Mouse (Mus musculus): ENCODE data around the gene Ireb2. TPM values are rescaled to one million over a fixed set of nuclear protein-coding genes. Genes with fewer than 3 reads are reported as not detected.
"Not testable (repeated sequence)": the region's sequence is repeated elsewhere in the genome, so short reads cannot be mapped to it uniquely, and the experiment has no call there.

The Ireb2 gene
- total RNA-seq, 2 experiments from 2014 or later = 10.6 to 17.3 TPM

DNA sequence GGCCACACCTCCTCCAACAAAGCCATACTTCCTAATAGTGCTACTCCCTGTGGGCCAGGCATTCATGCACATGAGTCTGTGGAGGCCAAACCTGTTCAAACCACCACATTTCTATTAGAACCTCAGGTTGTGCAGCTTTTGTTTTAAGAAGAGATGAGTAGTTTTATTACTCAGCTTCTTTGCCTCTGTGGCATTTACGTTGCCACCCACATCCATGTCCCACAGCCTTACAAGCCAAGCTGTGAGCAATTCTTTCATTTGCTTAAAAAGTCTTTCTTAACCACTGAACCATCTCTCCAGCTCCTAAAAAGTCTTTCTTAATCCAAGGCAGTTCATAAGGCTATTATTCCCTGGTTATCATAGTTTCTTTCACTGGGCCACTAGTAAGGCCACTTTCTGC lies 15.2 kb downstream of the Ireb2 start:
- ATAC-seq (replicated peaks; ENCODE audit: low FRiP score, poor library complexity, severe bottlenecking) = no peak

DNA sequence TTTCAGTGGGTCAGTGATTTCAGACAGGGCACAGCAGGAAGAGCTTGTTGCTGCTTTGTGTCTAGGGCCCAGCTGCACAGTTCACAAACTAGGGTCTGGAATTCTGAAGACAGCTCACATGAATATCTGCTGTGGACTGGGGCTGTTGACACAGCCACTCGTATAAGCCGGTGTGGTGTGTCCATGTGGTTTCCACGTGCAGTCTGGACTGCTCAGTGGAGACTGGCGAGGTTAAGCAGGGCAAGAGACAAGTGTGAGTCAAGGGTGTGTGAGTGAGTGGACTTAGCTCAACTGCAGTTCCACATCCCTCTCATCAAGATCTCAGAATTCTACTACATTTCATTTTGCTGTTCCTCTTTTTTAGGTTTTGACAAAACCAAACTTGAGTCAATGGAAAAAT lies 28.5 kb downstream of the Ireb2 start:
- ATAC-seq (replicated peaks; ENCODE audit: low FRiP score, poor library complexity, severe bottlenecking) = no peak

- ATAC-seq (replicated peaks; ENCODE audit: low FRiP score, poor library complexity, severe bottlenecking) = no peak
Measured at GRCm38 (mm10) chr9:54897097-54897496, 33.5 kb downstream of the Ireb2 start.

- ATAC-seq (replicated peaks; ENCODE audit: low FRiP score, poor library complexity, severe bottlenecking) = no peak
Measured at GRCm38 (mm10) chr9:54909446-54909845, 45.9 kb downstream of the Ireb2 start.

GRCm38 (mm10) chr9:54915576-54915975 lies 52.0 kb downstream of the Ireb2 start:
- ATAC-seq (replicated peaks; ENCODE audit: low FRiP score, poor library complexity, severe bottlenecking) = no peak

DNA sequence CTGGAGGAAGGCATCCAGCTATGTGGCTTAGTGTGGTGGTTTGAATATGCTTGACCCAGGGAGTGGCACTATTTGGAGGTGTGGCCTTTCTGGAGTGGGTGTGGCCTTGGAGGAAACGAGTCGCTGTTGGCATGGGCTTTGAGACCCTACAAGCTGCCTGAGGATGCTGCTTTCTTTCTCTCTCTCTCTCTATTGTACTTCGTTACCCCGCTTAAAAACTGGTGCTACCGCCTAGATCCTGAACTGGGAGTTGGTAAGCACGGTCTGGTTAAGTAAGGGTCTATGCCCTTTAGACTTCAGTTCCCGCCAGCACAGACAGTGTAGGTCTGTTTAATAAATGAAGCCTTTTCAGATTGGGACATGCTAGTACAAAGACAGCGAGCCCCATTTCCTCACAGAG lies 52.8 kb downstream of the Ireb2 start:
- ATAC-seq (replicated peaks; ENCODE audit: low FRiP score, poor library complexity, severe bottlenecking) = no peak

- peak; percentile 83 for ATAC-seq (replicated peaks; ENCODE audit: low FRiP score, poor library complexity, severe bottlenecking)
Measured at GRCm38 (mm10) chr9:54917010-54917677, 53.6 kb downstream of the Ireb2 start, which contains the start of gene Hykk. Hykk (plus strand) TSS chr9:54917283.

DNA sequence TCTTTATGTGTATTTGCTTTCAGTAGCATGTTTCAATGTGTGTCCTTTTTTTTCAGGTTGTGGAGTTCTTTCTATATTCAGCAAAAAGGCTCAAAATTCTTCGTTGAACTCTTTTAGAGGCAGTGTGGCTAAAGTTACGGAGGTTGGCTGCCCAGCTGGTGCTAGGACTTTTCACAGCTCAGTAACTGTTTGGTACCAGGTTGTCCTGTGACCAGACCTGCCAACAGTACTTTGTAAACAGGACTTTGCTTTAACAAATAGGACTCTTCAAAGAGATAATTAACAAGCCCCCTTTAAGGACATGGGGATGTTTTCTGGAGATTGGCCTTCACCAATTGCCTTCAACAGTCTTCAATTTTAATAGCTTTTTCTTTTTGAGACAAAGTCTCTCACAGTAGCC lies 54.6 kb downstream of the Ireb2 start:
- ATAC-seq (replicated peaks; ENCODE audit: low FRiP score, poor library complexity, severe bottlenecking) = no peak

- no peak for ATAC-seq (replicated peaks; ENCODE audit: low FRiP score, poor library complexity, severe bottlenecking)
Measured at GRCm38 (mm10) chr9:54918781-54919180, 55.2 kb downstream of the Ireb2 start.

GRCm38 (mm10) chr9:54919946-54920345 lies 56.4 kb downstream of the Ireb2 start:
- ATAC-seq (replicated peaks; ENCODE audit: low FRiP score, poor library complexity, severe bottlenecking) = no peak

GRCm38 (mm10) chr9:54930741-54931140 lies 67.2 kb downstream of the Ireb2 start:
- ATAC-seq (replicated peaks; ENCODE audit: low FRiP score, poor library complexity, severe bottlenecking) = no peak

DNA sequence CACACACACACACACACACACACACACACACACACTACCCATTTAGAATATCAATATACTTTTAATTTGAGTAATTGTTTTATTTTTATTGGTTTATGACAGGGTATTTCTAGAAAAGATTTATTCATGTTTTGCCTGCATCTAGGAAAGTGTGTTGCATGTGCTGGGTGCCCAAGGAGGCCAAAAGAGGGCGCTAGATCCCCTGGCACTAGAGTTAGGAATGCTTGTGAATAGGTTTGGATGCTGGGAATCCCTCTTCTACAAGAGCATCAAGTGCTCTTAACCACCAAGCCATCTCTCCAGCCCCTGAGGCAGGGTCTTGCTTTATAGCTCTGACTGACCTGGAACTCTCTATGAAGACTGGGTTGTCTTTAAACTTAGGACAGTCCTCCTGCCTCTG lies 68.2 kb downstream of the Ireb2 start:
- no peak for ATAC-seq (replicated peaks; ENCODE audit: low FRiP score, poor library complexity, severe bottlenecking)

- ATAC-seq (replicated peaks; ENCODE audit: low FRiP score, poor library complexity, severe bottlenecking) = no peak
Measured at GRCm38 (mm10) chr9:54932379-54932778, 68.8 kb downstream of the Ireb2 start.

- no peak for ATAC-seq (replicated peaks; ENCODE audit: low FRiP score, poor library complexity, severe bottlenecking)
Measured at GRCm38 (mm10) chr9:54942071-54942470, 78.5 kb downstream of the Ireb2 start.

GRCm38 (mm10) chr9:54944467-54944866 lies 80.9 kb downstream of the Ireb2 start:
- no peak for ATAC-seq (replicated peaks; ENCODE audit: low FRiP score, poor library complexity, severe bottlenecking)

GRCm38 (mm10) chr9:54946256-54946655 lies 82.7 kb downstream of the Ireb2 start:
- ATAC-seq (replicated peaks; ENCODE audit: low FRiP score, poor library complexity, severe bottlenecking) = no peak

- no peak for ATAC-seq (replicated peaks; ENCODE audit: low FRiP score, poor library complexity, severe bottlenecking)
Measured at GRCm38 (mm10) chr9:54949465-54949864, 85.9 kb downstream of the Ireb2 start.

DNA sequence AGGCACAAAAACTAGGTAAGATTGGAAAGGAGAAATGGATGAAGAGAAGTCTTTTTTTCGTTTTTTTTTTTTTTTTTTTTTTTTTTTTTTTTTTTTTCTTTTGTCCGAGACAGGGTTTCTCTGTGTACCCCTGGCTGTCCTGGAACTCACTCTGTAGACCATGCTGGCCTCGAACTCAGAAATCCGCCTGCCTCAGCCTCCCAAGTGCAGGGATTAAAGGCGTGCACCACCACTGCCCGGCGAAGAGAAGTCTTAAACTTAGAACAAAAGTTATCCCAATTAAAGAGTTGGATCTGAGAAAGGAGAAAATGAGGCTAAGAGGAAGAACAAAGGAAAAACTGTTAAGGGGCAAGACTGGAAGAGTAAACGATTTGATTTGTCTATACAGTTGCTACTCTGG lies 86.6 kb downstream of the Ireb2 start:
- not testable (repeated sequence) for ATAC-seq (replicated peaks; ENCODE audit: low FRiP score, poor library complexity, severe bottlenecking)

DNA sequence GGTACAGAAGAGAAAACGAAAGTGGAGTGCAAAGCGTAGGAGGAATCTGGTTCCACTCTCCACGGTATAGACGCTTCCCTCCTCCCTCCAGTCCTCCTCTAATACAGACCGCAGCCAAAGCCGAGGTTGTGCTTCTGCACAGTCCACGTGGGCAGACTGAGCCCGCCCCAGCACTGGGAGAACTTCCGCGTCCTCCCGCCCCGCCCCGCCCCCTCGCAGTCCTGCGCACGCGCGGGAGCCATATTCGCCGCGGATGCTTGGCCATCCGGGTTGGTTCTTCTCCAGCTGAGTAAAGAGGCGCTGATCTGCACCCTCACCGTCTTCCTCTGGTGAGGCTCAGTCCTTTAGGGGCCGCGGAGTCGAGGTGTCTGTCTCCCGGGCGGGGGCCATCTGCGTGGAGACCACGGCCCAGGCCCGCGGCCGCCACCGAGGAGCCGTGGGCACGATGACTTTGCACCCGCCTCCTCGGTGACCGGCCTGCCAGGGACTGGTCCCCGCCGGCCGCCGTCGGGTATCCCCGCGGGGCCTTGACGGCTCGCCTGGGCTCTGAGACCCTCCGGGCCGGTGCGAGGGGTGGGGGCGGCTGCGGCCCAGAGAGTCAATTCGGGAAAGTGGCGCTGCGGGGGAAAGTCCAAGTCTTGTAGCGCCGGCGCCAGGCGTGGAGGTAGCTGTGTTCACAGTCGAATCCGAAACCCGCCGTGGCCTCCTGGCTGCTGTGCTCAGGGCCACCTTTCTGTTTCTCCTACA lies 87.2 kb downstream of the Ireb2 start, which contains the start of the genes Psma4 and AY074887:
Gene Psma4 (plus strand): TSS at position 216 of the 747 bp plus-strand sequence.
Gene AY074887 (minus strand): TSS at position 424 of the 747 bp plus-strand sequence.
- ATAC-seq (replicated peaks; ENCODE audit: low FRiP score, poor library complexity, severe bottlenecking) = peak; percentile 95

GRCm38 (mm10) chr9:54961059-54961458 lies 97.5 kb downstream of the Ireb2 start:
- no peak for ATAC-seq (replicated peaks; ENCODE audit: low FRiP score, poor library complexity, severe bottlenecking)
